Mouse (Mus musculus) CD8-positive naive resting alpha-beta T cell, adult 2 months (primary cell): ENCODE measurements around the gene Nbeal2.
A peak's percentile ranks its signal among the peaks of the same experiment; 100 is the strongest.
"Not testable (repeated sequence)": the region's sequence is repeated elsewhere in the genome, so short reads cannot be mapped to it uniquely, and the experiment has no call there.

Experiments used
- DNase-seq, 2 experiments: peaks; one replicate each; pipeline ENCODE4 v3.0.0; 2022; ENCODE audit warnings: low read depth in 2 of 2, low spot score in 2 of 2

Gene Nbeal2

GRCm38 (mm10) chr9:110653655-110654461, at the start of gene Nbeal2:
Gene Nbeal2, minus strand, starts transcription at chr9:110654161.
- peak; percentile 69 to 72 for DNase-seq

DNA sequence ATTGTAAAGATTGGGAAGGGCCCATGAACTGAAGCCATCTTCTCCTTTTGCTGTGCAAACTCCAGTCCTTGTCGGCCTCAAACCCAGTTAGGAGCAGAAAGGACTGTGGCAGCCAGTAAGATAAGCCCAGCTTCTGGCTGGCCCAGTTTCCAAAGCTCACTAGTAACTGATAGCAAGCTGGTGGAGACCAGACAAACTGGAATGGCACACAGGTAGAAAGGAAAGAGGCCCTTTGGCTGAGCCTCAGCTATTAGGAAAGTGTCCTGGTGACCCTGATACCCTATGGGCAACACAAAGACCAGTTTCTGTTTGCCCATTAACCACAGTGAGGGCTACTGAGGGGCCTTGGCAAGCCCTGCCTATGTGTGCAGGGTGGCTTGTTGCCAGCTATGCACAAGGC, 48.9 kb upstream of the Nbeal2 start:
- DNase-seq = no peak

- DNase-seq = no peak
Measured at GRCm38 (mm10) chr9:110701114-110702032, 47.4 kb upstream of the Nbeal2 start.

- DNase-seq = no peak
Measured at GRCm38 (mm10) chr9:110699574-110699973, 45.6 kb upstream of the Nbeal2 start.

DNA sequence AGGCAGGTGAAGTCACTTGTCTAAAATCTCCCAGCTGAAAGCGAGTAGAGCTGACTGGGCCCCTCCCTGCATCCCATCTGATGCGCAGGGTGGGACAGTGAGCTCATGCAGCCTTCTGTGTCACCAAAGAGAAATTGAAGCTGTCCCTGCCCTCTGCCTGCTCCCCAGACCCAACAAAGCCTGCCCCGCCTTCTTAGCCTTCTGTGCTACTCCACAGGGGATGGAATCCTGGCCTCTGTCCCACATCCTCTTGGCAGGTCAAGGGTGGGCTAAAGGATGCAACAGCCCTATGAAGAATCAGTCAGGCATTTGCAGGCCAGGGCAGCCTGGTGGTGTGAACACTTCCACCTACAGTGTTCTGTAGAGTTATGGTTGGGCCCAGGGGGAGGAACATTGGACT, 43.5 kb upstream of the Nbeal2 start:
- no peak for DNase-seq

DNA sequence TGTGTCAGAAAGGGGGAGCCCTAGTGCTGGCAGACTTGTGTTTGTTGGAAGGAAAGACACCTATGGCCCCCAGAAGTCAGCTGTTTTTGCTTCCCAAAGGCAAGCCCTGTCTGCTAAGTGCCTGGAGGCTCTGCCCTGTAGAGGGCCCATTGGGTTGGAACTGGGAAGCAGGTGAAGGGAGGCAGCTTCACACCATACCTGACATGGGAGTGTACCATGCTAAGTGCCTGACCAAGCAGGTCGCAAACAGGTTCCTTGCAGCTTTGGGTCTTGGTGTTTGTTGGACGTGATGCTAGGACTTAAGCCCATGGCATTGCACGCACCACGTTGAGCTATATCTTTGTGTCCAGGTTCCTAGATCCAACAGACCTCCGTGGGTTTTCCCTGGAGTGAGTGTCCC, 42.5 kb upstream of the Nbeal2 start:
- DNase-seq = no peak

- no peak for DNase-seq
Measured at GRCm38 (mm10) chr9:110695165-110695755, 41.3 kb upstream of the Nbeal2 start.

DNA sequence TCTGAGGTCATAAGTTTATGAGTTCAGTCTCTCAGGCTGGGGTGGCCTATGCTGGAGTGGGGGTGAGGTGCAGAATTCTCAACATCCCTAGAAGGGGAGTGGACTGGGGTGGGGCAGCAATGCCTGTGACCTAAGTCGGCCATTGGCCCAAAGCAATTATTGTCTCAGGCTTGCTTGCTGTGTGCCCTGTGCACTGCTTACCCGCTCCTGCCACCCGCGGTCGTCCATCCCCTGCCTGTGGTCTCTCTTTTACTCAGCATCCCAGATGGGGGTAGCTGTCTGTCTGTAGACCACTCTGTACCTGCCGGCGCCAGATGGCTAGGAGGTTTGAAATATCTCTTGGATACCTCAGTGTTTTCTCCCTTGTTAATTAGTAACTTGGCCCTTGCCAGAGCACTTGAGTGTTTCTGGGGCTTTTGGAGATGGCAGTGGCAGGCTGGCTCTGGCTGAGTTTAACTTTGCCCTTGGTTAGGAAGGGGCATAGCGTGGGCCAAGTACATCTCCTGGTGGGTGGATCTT, 35.4 kb upstream of the Nbeal2 start:
- no peak for DNase-seq

DNA sequence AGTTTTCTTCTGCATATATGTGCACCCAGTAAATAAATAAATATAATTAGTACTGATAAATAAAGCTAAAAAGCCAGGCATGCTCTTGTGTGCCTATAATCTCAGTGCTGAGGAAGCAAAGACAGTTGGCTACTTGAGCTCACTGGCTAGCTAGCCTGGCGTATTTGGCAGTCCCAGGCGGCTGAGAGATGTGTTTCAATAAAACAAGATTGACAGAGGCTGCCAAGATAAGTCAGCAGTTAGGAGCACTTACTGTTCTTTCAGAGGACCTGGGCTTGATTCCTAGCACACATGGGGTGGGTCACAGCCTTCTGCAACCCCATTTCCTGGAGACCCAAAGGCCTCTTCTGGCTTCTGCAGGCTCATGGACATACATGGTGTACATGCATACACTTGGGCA, 33.9 kb upstream of the Nbeal2 start:
- no peak for DNase-seq

GRCm38 (mm10) chr9:110687061-110687460, 33.1 kb upstream of the Nbeal2 start:
- no peak for DNase-seq

GRCm38 (mm10) chr9:110686472-110686871, 32.5 kb upstream of the Nbeal2 start:
- no peak for DNase-seq

DNA sequence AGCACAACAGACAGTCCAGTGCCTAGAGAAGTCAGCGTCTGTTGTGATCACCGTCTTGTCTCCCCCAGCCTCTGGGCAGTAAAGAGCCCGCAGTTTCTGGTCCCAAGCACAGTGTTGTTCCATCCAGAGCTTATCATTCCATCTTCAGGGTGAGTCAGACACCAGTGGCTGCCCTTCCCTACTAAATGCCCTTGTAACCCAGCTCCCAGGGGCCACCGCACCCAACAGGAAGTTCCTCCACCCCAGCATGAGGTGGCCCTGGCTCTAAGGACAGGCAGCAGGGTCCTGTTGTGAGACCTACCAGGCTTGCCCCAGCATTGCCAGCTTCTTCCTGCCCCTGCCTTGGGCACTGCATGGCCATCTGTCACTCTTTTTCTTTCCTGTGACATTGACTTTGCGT, 31.6 kb upstream of the Nbeal2 start:
- DNase-seq = no peak

GRCm38 (mm10) chr9:110685187-110685586, 31.2 kb upstream of the Nbeal2 start:
- no peak for DNase-seq

DNA sequence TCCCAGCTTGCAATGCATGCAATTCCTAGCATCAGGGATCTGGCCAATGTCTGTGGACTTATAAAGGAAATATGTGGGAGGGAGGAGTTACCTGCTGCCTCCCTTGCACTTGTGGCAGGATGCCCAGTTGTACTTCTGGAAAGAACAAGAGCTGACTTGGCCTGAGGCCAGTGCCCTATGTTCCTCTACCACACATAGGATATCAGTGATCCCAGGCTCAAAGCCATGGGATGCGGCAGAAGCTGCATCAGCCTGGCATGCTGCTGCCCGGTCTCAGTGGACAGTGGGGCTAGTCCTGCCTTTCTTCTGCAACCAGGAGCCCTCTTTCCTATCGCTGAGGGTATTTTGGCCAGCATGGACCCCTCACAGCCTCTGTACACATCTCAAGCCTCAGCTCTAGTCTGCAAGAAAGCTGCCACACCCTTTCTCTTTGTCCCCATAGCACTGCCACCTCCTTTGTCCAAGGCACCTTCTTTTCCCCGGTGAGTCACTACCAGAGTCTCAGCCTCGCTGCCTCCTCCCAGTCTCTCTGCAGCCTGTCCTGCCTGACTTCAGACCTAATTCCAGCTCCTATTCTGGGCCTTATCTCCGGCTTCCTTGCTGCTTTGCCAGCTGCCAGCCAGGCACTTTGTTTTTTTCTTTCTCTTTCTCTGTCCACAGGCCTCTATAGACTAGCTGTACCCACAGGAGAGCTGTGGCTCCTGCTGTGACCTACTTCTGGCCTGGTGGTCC, 30.3 kb upstream of the Nbeal2 start:
- no peak for DNase-seq

- DNase-seq = no peak
Measured at GRCm38 (mm10) chr9:110683574-110684099, 29.7 kb upstream of the Nbeal2 start.

GRCm38 (mm10) chr9:110682697-110683096, 28.7 kb upstream of the Nbeal2 start:
- DNase-seq = not testable (repeated sequence)

GRCm38 (mm10) chr9:110682255-110682654, 28.3 kb upstream of the Nbeal2 start:
- no peak for DNase-seq

- DNase-seq = no peak
Measured at GRCm38 (mm10) chr9:110681817-110682216, 27.9 kb upstream of the Nbeal2 start.

- no peak for DNase-seq
Measured at GRCm38 (mm10) chr9:110680736-110681507, 27.0 kb upstream of the Nbeal2 start.

DNA sequence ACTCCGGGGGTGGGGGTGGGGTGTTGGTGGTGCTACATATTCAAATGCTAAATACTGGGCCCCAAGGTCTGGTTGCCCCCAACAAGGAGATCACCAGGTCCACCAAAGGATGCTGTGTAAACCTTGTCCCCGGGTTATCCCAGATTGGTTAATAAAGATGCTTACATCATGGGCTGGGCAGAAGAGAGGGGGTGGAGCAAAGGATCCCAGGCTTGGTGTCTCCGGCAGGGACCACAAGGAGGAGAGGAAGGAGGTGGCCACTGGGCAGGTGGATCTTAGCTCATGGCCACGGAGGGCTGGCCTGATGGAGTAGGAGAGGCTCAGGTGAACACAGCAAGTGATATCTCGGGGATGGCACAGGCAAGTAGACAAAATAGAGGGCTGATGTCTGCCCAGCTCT, 24.9 kb upstream of the Nbeal2 start:
- no peak for DNase-seq
